Mouse (Mus musculus): ENCODE measurements at regions not wholly inside any gene's neighbourhood (a gene's known extent, or its start where the extent isn't known, plus 50 kb on each side); places are given as distances from the start of the nearest gene placed in this dataset.

- TF ChIP-seq CTCF (IDR thresholded peaks at IDR 0.05; ENCODE audit: low read depth), result no peak
- no peak for TF ChIP-seq EP300 (IDR thresholded peaks at IDR 0.05; ENCODE audit: low read depth)
These were observed 88.4 kb upstream of the 4933415F23Rik start for GRCm38 (mm10) chr1:23190316-23191005.
